Mouse (Mus musculus): ENCODE data around the gene Anks1b. TPM values are rescaled to one million over a fixed set of nuclear protein-coding genes. Genes with fewer than 3 reads are reported as not detected.

Anks1b gene
- polyA plus RNA-seq, 1 experiment = 0.03 TPM

DNA sequence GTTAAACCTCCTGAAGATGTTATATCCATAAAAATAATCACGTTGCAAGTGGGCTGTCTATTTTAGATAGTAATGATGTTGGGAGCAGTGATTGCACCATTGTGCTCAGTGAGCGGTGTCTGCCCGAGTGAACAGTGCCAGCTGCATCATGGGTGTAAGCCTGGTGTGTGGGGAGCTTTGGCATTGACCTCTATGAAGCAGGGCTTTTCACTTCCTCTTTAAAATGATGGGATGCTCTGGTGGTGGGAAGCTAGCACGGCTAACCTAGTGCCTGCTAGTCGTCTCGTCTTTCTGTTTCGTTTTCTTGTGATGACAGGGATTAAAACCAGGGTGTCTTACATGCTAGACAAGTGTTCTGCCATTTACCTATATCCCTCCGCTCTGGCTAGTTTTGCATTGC is 10.3 kb downstream of the Anks1b start:
- Histone ChIP-seq H3K4me3 (ENCODE audit: low read depth, low read length) (no peak overlapping the region), H3K36me3 (ENCODE audit: control insufficient read depth, insufficient read depth, low read length) (no peaks in the 10 kb centered on the region), H3K27me3 (ENCODE audit: control insufficient read depth, insufficient read depth, low read length) (no peaks in the 10 kb centered on the region), H3K27ac (ENCODE audit: insufficient read depth, low read depth, low read length) (no peak overlapping the region), H3K4me1 (ENCODE audit: control insufficient read depth, insufficient read depth, insufficient read length, low read length) (no peaks in the 10 kb centered on the region)
- 82% methylated on average over 8 of the region's 8 CpGs for WGBS
- TF ChIP-seq CTCF (IDR thresholded peaks at IDR 0.05; ENCODE audit: extremely low read depth, insufficient read length, insufficient replicate concordance, low read depth, low read length) = no peak
- TF ChIP-seq POLR2A (IDR thresholded peaks at IDR 0.05; ENCODE audit: low read depth, low read length) = no peak

DNA sequence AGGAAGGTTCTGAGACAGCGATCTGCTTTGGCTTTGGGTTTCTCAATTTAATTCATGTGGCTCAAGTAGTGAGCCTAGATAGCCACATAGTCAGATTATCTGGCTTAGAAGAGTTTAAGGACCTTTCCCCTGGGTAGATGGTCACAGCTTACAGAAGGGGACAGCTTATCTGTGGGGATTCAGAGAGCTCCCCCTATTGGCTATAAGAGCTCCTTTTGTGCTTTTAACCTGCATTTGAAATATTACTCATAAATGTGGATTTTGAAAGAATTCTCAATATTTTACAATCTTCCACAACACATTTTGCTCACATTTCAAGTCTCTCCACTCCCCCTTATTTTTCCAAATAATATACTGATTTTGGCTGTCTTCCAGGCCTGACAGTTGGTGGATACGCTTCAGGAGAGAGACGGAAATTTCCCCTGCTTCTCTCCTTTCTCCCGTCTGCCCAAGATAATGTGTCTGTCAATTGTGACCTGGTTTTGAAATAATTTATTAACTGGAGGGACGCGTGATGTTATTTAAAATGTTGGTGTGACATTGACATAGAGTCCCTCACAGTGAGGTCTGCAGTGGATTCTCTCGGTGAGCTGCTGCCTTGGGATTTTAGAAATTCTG is 29.5 kb downstream of the Anks1b start:
- H3K27ac ChIP-seq (ENCODE audit: insufficient read depth, low read depth, low read length) = no peak overlapping the region
- WGBS = 72% methylated on average over 7 of the region's 7 CpGs
- no peak for TF ChIP-seq POLR2A (IDR thresholded peaks at IDR 0.05; ENCODE audit: low read depth, low read length)
- no peak for TF ChIP-seq CTCF (IDR thresholded peaks at IDR 0.05; ENCODE audit: extremely low read depth, insufficient read length, insufficient replicate concordance, low read depth, low read length)
- no peak overlapping the region for H3K4me3 ChIP-seq (ENCODE audit: low read depth, low read length)
- H3K27me3 ChIP-seq (ENCODE audit: control insufficient read depth, insufficient read depth, low read length) = no peaks in the 10 kb centered on the region
- H3K4me1 ChIP-seq (ENCODE audit: control insufficient read depth, insufficient read depth, insufficient read length, low read length) = no peaks in the 10 kb centered on the region
- H3K36me3 ChIP-seq (ENCODE audit: control insufficient read depth, insufficient read depth, low read length) = no peaks in the 10 kb centered on the region

DNA sequence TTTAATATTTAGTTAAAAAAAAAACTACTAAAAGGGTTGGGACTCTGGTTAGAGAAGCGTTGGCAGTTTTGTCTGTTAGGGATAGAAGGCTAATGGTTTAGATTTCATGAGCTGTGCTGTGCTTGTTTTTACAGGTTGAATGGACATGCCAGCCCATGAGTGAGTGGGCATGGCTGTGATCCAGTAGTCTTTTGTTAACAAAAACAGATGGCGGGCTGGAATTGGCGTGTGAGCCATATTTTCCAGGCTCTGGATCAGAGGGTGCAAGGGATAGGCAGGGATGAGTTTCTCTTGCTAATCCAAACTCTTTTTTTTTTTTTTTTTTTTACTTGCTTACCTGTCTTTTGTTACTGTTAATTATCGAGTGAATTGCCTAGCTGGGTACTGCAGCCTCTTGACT is 38.6 kb downstream of the Anks1b start:
- H3K4me1 ChIP-seq (ENCODE audit: control insufficient read depth, insufficient read depth, insufficient read length, low read length) = no peaks in the 10 kb centered on the region
- no peaks in the 10 kb centered on the region for H3K27me3 ChIP-seq (ENCODE audit: control insufficient read depth, insufficient read depth, low read length)
- H3K4me3 ChIP-seq (ENCODE audit: low read depth, low read length) = no peak overlapping the region
- no peak for TF ChIP-seq POLR2A (IDR thresholded peaks at IDR 0.05; ENCODE audit: low read depth, low read length)
- H3K27ac ChIP-seq (ENCODE audit: insufficient read depth, low read depth, low read length) = no peak overlapping the region
- H3K36me3 ChIP-seq (ENCODE audit: control insufficient read depth, insufficient read depth, low read length) = no peaks in the 10 kb centered on the region
- WGBS = 78% methylated on average over 4 of the region's 4 CpGs

DNA sequence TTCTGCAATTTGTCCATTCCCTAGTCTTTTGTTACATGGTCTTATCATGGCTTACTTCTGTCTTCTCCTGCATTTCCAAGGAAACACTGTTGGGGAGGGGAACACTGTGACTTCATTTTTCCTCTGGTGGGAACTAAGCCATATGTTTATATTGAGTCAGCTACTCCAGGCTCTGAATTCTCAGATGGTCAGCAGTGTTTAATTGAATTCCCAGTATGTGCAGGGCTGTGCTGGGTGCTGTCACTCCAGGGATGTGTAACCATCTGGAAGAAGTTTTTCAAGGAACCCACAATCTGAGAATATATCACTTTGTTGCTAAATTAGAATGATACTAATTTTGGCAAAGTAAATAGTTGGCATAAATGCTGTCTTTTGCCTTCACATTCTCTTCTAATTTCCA is 39.9 kb downstream of the Anks1b start:
- Histone ChIP-seq H3K27me3 (ENCODE audit: control insufficient read depth, insufficient read depth, low read length) (no peaks in the 10 kb centered on the region), H3K4me1 (ENCODE audit: control insufficient read depth, insufficient read depth, insufficient read length, low read length) (no peaks in the 10 kb centered on the region), H3K27ac (ENCODE audit: insufficient read depth, low read depth, low read length) (no peak overlapping the region), H3K4me3 (ENCODE audit: low read depth, low read length) (no peak overlapping the region), H3K36me3 (ENCODE audit: control insufficient read depth, insufficient read depth, low read length) (no peaks in the 10 kb centered on the region)
- TF ChIP-seq CTCF (IDR thresholded peaks at IDR 0.05; ENCODE audit: extremely low read depth, insufficient read length, insufficient replicate concordance, low read depth, low read length) = no peak
- no peak for TF ChIP-seq POLR2A (IDR thresholded peaks at IDR 0.05; ENCODE audit: low read depth, low read length)

DNA sequence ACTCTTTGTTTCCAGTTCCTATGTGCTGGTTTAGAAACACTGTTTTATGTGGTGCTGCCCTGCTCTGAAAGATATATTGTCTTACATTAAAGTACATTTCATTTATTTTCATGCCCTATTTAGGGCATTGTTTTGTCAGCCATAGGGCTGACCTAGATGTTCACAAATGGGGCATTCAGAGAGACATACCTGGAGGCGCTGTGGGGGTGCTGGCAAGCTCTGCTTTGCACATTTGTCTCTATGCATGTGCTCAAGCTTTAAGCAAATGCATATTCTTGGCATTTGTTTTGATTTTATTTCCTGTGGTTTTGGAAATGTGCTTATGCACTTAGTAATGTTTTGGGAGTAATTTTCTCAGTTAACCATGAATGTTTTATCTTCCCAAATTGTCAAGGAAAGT is 43.8 kb downstream of the Anks1b start:
- no peaks in the 10 kb centered on the region for H3K27me3 ChIP-seq (ENCODE audit: control insufficient read depth, insufficient read depth, low read length)
- H3K4me3 ChIP-seq (ENCODE audit: low read depth, low read length) = no peak overlapping the region
- TF ChIP-seq POLR2A (IDR thresholded peaks at IDR 0.05; ENCODE audit: low read depth, low read length) = no peak
- no peak for TF ChIP-seq CTCF (IDR thresholded peaks at IDR 0.05; ENCODE audit: extremely low read depth, insufficient read length, insufficient replicate concordance, low read depth, low read length)
- no peaks in the 10 kb centered on the region for H3K4me1 ChIP-seq (ENCODE audit: control insufficient read depth, insufficient read depth, insufficient read length, low read length)
- no peaks in the 10 kb centered on the region for H3K36me3 ChIP-seq (ENCODE audit: control insufficient read depth, insufficient read depth, low read length)
- WGBS = 71% methylated on average over 1 of the region's 1 CpGs
- H3K27ac ChIP-seq (ENCODE audit: insufficient read depth, low read depth, low read length) = no peak overlapping the region

DNA sequence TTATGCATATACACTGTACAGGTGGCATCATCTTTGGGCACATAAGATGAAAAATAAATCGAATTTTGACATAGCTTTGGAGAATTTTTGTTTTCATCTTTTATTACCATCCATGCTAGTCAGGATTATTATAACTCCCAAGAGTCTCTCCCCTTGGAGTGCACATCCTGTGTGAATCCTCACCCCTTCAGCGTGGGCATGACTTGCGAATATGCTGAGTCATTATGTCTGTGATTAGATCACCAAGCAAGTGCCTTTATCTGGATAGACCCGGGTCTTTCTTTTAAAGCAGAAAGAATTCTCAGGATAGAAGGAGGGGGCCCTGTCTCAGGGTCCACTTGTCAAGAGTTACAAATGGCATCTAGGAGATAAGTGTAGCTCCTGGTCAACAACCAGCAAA is 48.7 kb downstream of the Anks1b start:
- Histone ChIP-seq H3K36me3 (ENCODE audit: control insufficient read depth, insufficient read depth, low read length) (no peaks in the 10 kb centered on the region), H3K27me3 (ENCODE audit: control insufficient read depth, insufficient read depth, low read length) (no peaks in the 10 kb centered on the region), H3K4me3 (ENCODE audit: low read depth, low read length) (no peak overlapping the region), H3K27ac (ENCODE audit: insufficient read depth, low read depth, low read length) (no peak overlapping the region), H3K4me1 (ENCODE audit: control insufficient read depth, insufficient read depth, insufficient read length, low read length) (no peaks in the 10 kb centered on the region)
- TF ChIP-seq CTCF (IDR thresholded peaks at IDR 0.05; ENCODE audit: extremely low read depth, insufficient read length, insufficient replicate concordance, low read depth, low read length) (no peak), POLR2A (IDR thresholded peaks at IDR 0.05; ENCODE audit: low read depth, low read length) (no peak)
- 67% methylated on average over 4 of the region's 4 CpGs for WGBS

DNA sequence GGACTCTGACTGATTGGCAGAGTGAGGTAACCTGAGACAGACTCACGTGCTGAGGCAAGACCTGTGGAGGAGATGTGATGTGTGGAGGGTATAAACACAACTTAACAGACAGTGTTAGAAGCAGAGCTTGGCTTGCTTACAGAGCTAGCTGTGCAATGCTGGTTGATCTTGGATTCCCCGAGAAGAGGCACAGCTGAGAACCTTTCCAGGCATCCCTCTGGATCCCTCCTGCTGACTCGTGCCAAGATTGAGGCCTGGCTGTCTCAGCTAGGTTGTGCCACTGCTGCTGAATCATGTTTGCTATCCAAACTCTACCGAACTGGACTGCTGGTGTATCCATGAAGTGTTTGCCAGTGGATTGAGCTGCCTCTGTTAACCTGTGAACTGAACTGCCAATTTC is 68.9 kb downstream of the Anks1b start:
- H3K27me3 ChIP-seq (ENCODE audit: control insufficient read depth, insufficient read depth, low read length) = no peaks in the 10 kb centered on the region
- no peaks in the 10 kb centered on the region for H3K4me1 ChIP-seq (ENCODE audit: control insufficient read depth, insufficient read depth, insufficient read length, low read length)
- no peak for TF ChIP-seq CTCF (IDR thresholded peaks at IDR 0.05; ENCODE audit: extremely low read depth, insufficient read length, insufficient replicate concordance, low read depth, low read length)
- no peak for TF ChIP-seq POLR2A (IDR thresholded peaks at IDR 0.05; ENCODE audit: low read depth, low read length)
- H3K27ac ChIP-seq (ENCODE audit: insufficient read depth, low read depth, low read length) = no peak overlapping the region
- H3K36me3 ChIP-seq (ENCODE audit: control insufficient read depth, insufficient read depth, low read length) = no peaks in the 10 kb centered on the region
- 56% methylated on average over 4 of the region's 4 CpGs for WGBS
- H3K4me3 ChIP-seq (ENCODE audit: low read depth, low read length) = no peak overlapping the region

All from small intestine, adult 2 months (tissue).